Mouse (Mus musculus) liver, postnatal 0 days (tissue): Measurements from ENCODE around the gene Tcf20.

ENCODE experiments used
- CTCF ChIP-seq: sonication (generic); IDR thresholded peaks from 2 replicates; pipeline ENCODE4 v1.5.1; 2016; ENCODE audit warnings: antibody characterized with exemption, low read depth
- EP300 ChIP-seq: IDR thresholded peaks from 2 replicates; pipeline ENCODE4 v1.6.1; 2016; ENCODE audit warnings: antibody characterized with exemption, low read depth, mild to moderate bottlenecking

GRCm38 (mm10) chr15:82907306-82907705, 80.4 kb downstream of the Tcf20 start:
- TF ChIP-seq CTCF (no peak), EP300 (no peak)
